Mouse (Mus musculus) bone marrow, adult 2 months (tissue): ENCODE data around the gene Slc22a21. TPM values are rescaled to one million over a fixed set of nuclear protein-coding genes. Genes with fewer than 3 reads are reported as not detected.

ENCODE experiments used
- H3K27ac ChIP-seq: fragments of 200-500 bp; 2 replicates; pipeline ENCODE4 v1.5.1; 2012; ENCODE audit warnings: low read depth, mild to moderate bottlenecking, control low read depth, inconsistent platforms, low read length; ENCODE audit not compliant: control insufficient read depth, poor library complexity, insufficient read depth
- H3K4me1 ChIP-seq: fragments of 200-500 bp; 2 replicates; pipeline ENCODE4 v1.6.1; 2011; ENCODE audit warnings: low read length; ENCODE audit not compliant: control insufficient read depth, insufficient read depth
- H3K4me3 ChIP-seq: fragments of 200-500 bp; replicated peaks from 2 replicates; pipeline ENCODE3; 2011; ENCODE audit warnings: mild to moderate bottlenecking, low read depth, low read length, control low read depth; ENCODE audit not compliant: control insufficient read depth
- CTCF ChIP-seq: fragments of 200-500 bp; IDR thresholded peaks from 2 replicates; pipeline ENCODE4 v1.5.1; 2011; ENCODE audit warnings: low read length, control low read depth; ENCODE audit not compliant: control insufficient read depth, insufficient read depth
- POLR2A ChIP-seq: fragments of 200-500 bp; IDR thresholded peaks from 2 replicates; pipeline ENCODE4 v1.6.1; 2011; ENCODE audit warnings: low read depth, mild to moderate bottlenecking, control low read depth, low read length, borderline replicate concordance; ENCODE audit not compliant: control insufficient read depth
- WGBS: fragments of 180-500 bp; shearing (Covaris S2); methylation state at CpG from one replicate; pipeline ENCODE4 v1.1.7; 2018; 5-methylcytosine and 5-hydroxymethylcytosine counted together
- polyA plus RNA-seq: library from polyadenylated mRNA; stranded (reverse); fragments of >200 nt; gene quantifications from 2 replicates; pipeline ENCODE4 v1.2.4, GENCODE M21; 2011; ENCODE audit warnings: low replicate concordance; ENCODE audit not compliant: missing spikeins, insufficient read depth, insufficient read length

Gene Slc22a21
- polyA plus RNA-seq, 1 experiment, result 6.3 TPM

GRCm38 (mm10) chr11:53899981-53900380 is 80.2 kb downstream of the Slc22a21 start:
- Histone ChIP-seq H3K4me1 (no peaks in the 10 kb centered on the region), H3K27ac (no peak overlapping the region), H3K4me3 (no peak overlapping the region)
- TF ChIP-seq CTCF (no peak), POLR2A (no peak)
- WGBS, result 86% methylated on average over 6 of the region's 6 CpGs

Other genes with a start within 250 kb of the Slc22a21 start
- 23.0 and 35.5 TPM in 2 replicates for gene Irf1, start 210.3 kb downstream of the Slc22a21 start, polyA plus RNA-seq
- not detected in 2 replicates for gene Gm17334, start 207.1 kb downstream of the Slc22a21 start, polyA plus RNA-seq
- gene Gm12216, start 121.1 kb downstream of the Slc22a21 start, polyA plus RNA-seq, result 1.4 and 7.8 TPM in 2 replicates
- 4.0 and 6.5 TPM in 2 replicates for gene Slc22a5, start 88.7 kb downstream of the Slc22a21 start, polyA plus RNA-seq
- gene Slc22a4, start 47.8 kb upstream of the Slc22a21 start, polyA plus RNA-seq, result 20.7 and 34.8 TPM in 2 replicates
- gene Pdlim4, start 88.7 kb upstream of the Slc22a21 start, polyA plus RNA-seq, result 3.7 and 3.8 TPM in 2 replicates
- gene P4ha2, start 119.8 kb upstream of the Slc22a21 start, polyA plus RNA-seq, result 5.1 and 9.4 TPM in 2 replicates